Mouse (Mus musculus): ENCODE results near the gene Olfr996.
"Not testable (repeated sequence)": the region's sequence is repeated elsewhere in the genome, so short reads cannot be mapped to it uniquely, and the experiment has no call there.

GRCm38 (mm10) chr2:85588648-85589047, 9.6 kb downstream of the Olfr996 start, which contains the start of gene Olfr998:
- TF ChIP-seq CTCF (IDR thresholded peaks at IDR 0.05; ENCODE audit: insufficient read depth, low read length); POLR2A (IDR thresholded peaks at IDR 0.05; ENCODE audit: borderline replicate concordance, extremely low read depth, low read depth, low read length): not testable (repeated sequence)
